Mouse (Mus musculus) embryonic facial prominence, embryonic 14.5 days (tissue): ENCODE results near the gene Ccdc110. TPM values are rescaled to one million over a fixed set of nuclear protein-coding genes. Genes with fewer than 3 reads are reported as not detected.
A peak's percentile ranks its signal among the peaks of the same experiment; 100 is the strongest.

Source experiments
- ATAC-seq: fragments of 200-750 bp; cut with Nextera tagmentation; 2 replicates; pipeline ENCODE4 v1.8.0; 2017; ENCODE audit warnings: low read depth, moderate number of reproducible peaks, moderate TSS enrichment
- DNase-seq: peaks from one replicate; pipeline ENCODE4 v3.0.0-alpha.2; 2015; ENCODE audit warnings: low spot score
- H3K27ac ChIP-seq: fragments of 300-500 bp; sonication (generic); replicated peaks from 2 replicates; pipeline ENCODE4 v1.5.1; 2014; ENCODE audit warnings: low read depth, mild to moderate bottlenecking, low read length, moderate library complexity
- H3K27me3 ChIP-seq: fragments of 300-500 bp; sonication (generic); replicated peaks from 2 replicates; pipeline ENCODE4 v1.6.1; 2014; ENCODE audit warnings: low read length; ENCODE audit not compliant: control insufficient read depth, insufficient read depth
- H3K36me3 ChIP-seq: fragments of 300-500 bp; sonication (generic); 2 replicates; pipeline ENCODE4 v1.6.1; 2014; ENCODE audit warnings: low read length, mixed read lengths; ENCODE audit not compliant: control insufficient read depth, insufficient read depth
- H3K4me1 ChIP-seq: fragments of 300-500 bp; sonication (generic); 2 replicates; pipeline ENCODE4 v1.6.1; 2014; ENCODE audit warnings: antibody characterized with exemption, low read length; ENCODE audit not compliant: control insufficient read depth, insufficient read depth
- H3K4me2 ChIP-seq: fragments of 300-500 bp; sonication (generic); 2 replicates; pipeline ENCODE4 v1.6.1; 2014; ENCODE audit warnings: low read depth, mild to moderate bottlenecking, low read length, moderate library complexity, mixed read lengths
- H3K4me3 ChIP-seq: fragments of 300-500 bp; sonication (generic); 2 replicates; pipeline ENCODE4 v1.5.1; 2014; ENCODE audit warnings: low read depth, mild to moderate bottlenecking, low read length
- H3K9ac ChIP-seq: fragments of 300-500 bp; sonication (generic); 2 replicates; pipeline ENCODE4 v1.6.1; 2014; ENCODE audit warnings: low read depth, mild to moderate bottlenecking, low read length, moderate library complexity, mixed read lengths
- H3K9me3 ChIP-seq: fragments of 300-500 bp; sonication (generic); 2 replicates; pipeline ENCODE4 v1.6.1; 2016; ENCODE audit warnings: low read length; ENCODE audit not compliant: control insufficient read depth
- WGBS: fragments of 180-500 bp; shearing (Covaris S2); extraction: QIAGEN DNeasy Blood & Tissue Kit; methylation state at CpG from one replicate; pipeline ENCODE4 v1.1.7; 2014; 5-methylcytosine and 5-hydroxymethylcytosine counted together
- polyA plus RNA-seq: library from polyadenylated mRNA; unstranded; fragments of >200 nt; fragmentation: Nextera tagmentation; extraction: Ambion mirVana; gene quantifications from 2 replicates; pipeline ENCODE4 v1.2.1, GENCODE M21; 2014

Gene Ccdc110
- polyA plus RNA-seq = not detected in 2 replicates

- Histone ChIP-seq H3K9ac (no peak within 1 kb of the TSS), H3K4me1 (no peaks in the 10 kb centered on the region), H3K4me2 (peak within 1 kb of the TSS; percentile 55), H3K27me3 (no peaks in the 10 kb centered on the region), H3K4me3 (peak within 1 kb of the TSS; percentile 34), H3K36me3 (no peaks in the 10 kb centered on the region), H3K9me3 (no peaks in the 10 kb centered on the region), H3K27ac (no peak within 1 kb of the TSS)
- WGBS = 4% methylated on average over 17 of the region's 23 CpGs
- DNase-seq (peak; percentile 93), ATAC-seq (peak; percentile 95)
Measured at GRCm38 (mm10) chr8:45934582-45935014, at the start of gene Ccdc110. TSS of gene Ccdc110 (plus strand) at chr8:45934619.

- H3K4me3 ChIP-seq = peak within 1 kb of the TSS; percentile 41
- peak; percentile 83 for ATAC-seq
- peak within 1 kb of the TSS; percentile 49 for H3K9ac ChIP-seq
- H3K27ac ChIP-seq = no peak within 1 kb of the TSS
- peak; percentile 84 for DNase-seq
- H3K4me1 ChIP-seq = no peaks in the 10 kb centered on the region
- peaks cover 8% of the 10 kb centered on the region for H3K27me3 ChIP-seq
- WGBS = under 1% methylated on average over 21 of the region's 22 CpGs
- H3K4me2 ChIP-seq = peak within 1 kb of the TSS; percentile 73
- no peaks in the 10 kb centered on the region for H3K36me3 ChIP-seq
- no peaks in the 10 kb centered on the region for H3K9me3 ChIP-seq
Measured at GRCm38 (mm10) chr8:45885202-45885685, 49.2 kb upstream of the Ccdc110 start, which contains the start of gene Pdlim3. TSS of gene Pdlim3 (plus strand) at chr8:45885461.

- H3K4me1 ChIP-seq = no peaks in the 10 kb centered on the region
- no peak overlapping the region for H3K27ac ChIP-seq
- DNase-seq (no peak), ATAC-seq (peak; percentile 42; the same call in 1 of the 2 replicates)
- WGBS = 46% methylated on average over 2 of the region's 2 CpGs
- peak overlapping the region; percentile 73 for H3K4me2 ChIP-seq
- H3K9me3 ChIP-seq = no peaks in the 10 kb centered on the region
- H3K4me3 ChIP-seq = peak overlapping the region; percentile 41
- no peaks in the 10 kb centered on the region for H3K36me3 ChIP-seq
- peaks cover 8% of the 10 kb centered on the region for H3K27me3 ChIP-seq
- peak overlapping the region; percentile 49 for H3K9ac ChIP-seq
Measured at GRCm38 (mm10) chr8:45885775-45886174, 48.6 kb upstream of the Ccdc110 start.

GRCm38 (mm10) chr8:45889737-45890136 is 44.7 kb upstream of the Ccdc110 start:
- H3K4me3 ChIP-seq = no peak overlapping the region
- no peak overlapping the region for H3K27ac ChIP-seq
- H3K4me2 ChIP-seq = no peak overlapping the region
- H3K4me1 ChIP-seq = no peaks in the 10 kb centered on the region
- 84% methylated on average over 7 of the region's 7 CpGs for WGBS
- ATAC-seq = no peak
- DNase-seq = no peak
- H3K9me3 ChIP-seq = no peaks in the 10 kb centered on the region
- peaks cover 12% of the 10 kb centered on the region for H3K27me3 ChIP-seq
- H3K36me3 ChIP-seq = no peaks in the 10 kb centered on the region
- H3K9ac ChIP-seq = no peak overlapping the region

GRCm38 (mm10) chr8:45896590-45896989 is 37.8 kb upstream of the Ccdc110 start:
- DNase-seq = no peak
- Histone ChIP-seq H3K4me1 (no peaks in the 10 kb centered on the region), H3K9ac (no peak overlapping the region), H3K27me3 (peaks cover 4% of the 10 kb centered on the region; the same call in 1 of the 2 replicates), H3K4me3 (no peak overlapping the region), H3K36me3 (no peaks in the 10 kb centered on the region), H3K27ac (no peak overlapping the region), H3K9me3 (peaks cover 4% of the 10 kb centered on the region; the same call in 1 of the 2 replicates), H3K4me2 (no peak overlapping the region)
- ATAC-seq = no peak
- WGBS = 80% methylated on average over 3 of the region's 3 CpGs

GRCm38 (mm10) chr8:45899783-45900182 is 34.6 kb upstream of the Ccdc110 start:
- Histone ChIP-seq H3K4me3 (no peak overlapping the region), H3K9ac (no peak overlapping the region), H3K4me2 (no peak overlapping the region), H3K27me3 (no peaks in the 10 kb centered on the region), H3K36me3 (no peaks in the 10 kb centered on the region), H3K9me3 (peaks cover 4% of the 10 kb centered on the region; the same call in 1 of the 2 replicates), H3K27ac (no peak overlapping the region), H3K4me1 (no peaks in the 10 kb centered on the region)
- DNase-seq (no peak), ATAC-seq (no peak)
- WGBS = 78% methylated on average over 3 of the region's 3 CpGs

- H3K4me3 ChIP-seq = no peak overlapping the region
- no peaks in the 10 kb centered on the region for H3K36me3 ChIP-seq
- H3K9me3 ChIP-seq = no peaks in the 10 kb centered on the region
- no peak for DNase-seq
- WGBS = 69% methylated on average over 8 of the region's 8 CpGs
- H3K27me3 ChIP-seq = no peaks in the 10 kb centered on the region
- H3K4me2 ChIP-seq = no peak overlapping the region
- no peak overlapping the region for H3K27ac ChIP-seq
- ATAC-seq = no peak
- H3K4me1 ChIP-seq = no peaks in the 10 kb centered on the region
- H3K9ac ChIP-seq = no peak overlapping the region
Measured at GRCm38 (mm10) chr8:45901626-45902025, 32.8 kb upstream of the Ccdc110 start.

GRCm38 (mm10) chr8:45903659-45904058 is 30.8 kb upstream of the Ccdc110 start:
- Histone ChIP-seq H3K4me3 (no peak overlapping the region), H3K9ac (no peak overlapping the region), H3K4me2 (no peak overlapping the region), H3K36me3 (no peaks in the 10 kb centered on the region), H3K27ac (no peak overlapping the region), H3K4me1 (no peaks in the 10 kb centered on the region), H3K9me3 (no peaks in the 10 kb centered on the region), H3K27me3 (no peaks in the 10 kb centered on the region)
- ATAC-seq (no peak), DNase-seq (no peak)
- WGBS = 32% methylated on average over 3 of the region's 3 CpGs

GRCm38 (mm10) chr8:45905591-45906250 is 28.7 kb upstream of the Ccdc110 start:
- Histone ChIP-seq H3K9ac (no peak overlapping the region), H3K4me2 (no peak overlapping the region), H3K4me1 (no peaks in the 10 kb centered on the region), H3K4me3 (no peak overlapping the region), H3K9me3 (no peaks in the 10 kb centered on the region), H3K27me3 (no peaks in the 10 kb centered on the region), H3K36me3 (no peaks in the 10 kb centered on the region), H3K27ac (no peak overlapping the region)
- ATAC-seq (no peak), DNase-seq (no peak)
- WGBS = 76% methylated on average over 7 of the region's 7 CpGs
